Mouse (Mus musculus): ENCODE results near the gene Tmc7.

The Tmc7 gene

DNA sequence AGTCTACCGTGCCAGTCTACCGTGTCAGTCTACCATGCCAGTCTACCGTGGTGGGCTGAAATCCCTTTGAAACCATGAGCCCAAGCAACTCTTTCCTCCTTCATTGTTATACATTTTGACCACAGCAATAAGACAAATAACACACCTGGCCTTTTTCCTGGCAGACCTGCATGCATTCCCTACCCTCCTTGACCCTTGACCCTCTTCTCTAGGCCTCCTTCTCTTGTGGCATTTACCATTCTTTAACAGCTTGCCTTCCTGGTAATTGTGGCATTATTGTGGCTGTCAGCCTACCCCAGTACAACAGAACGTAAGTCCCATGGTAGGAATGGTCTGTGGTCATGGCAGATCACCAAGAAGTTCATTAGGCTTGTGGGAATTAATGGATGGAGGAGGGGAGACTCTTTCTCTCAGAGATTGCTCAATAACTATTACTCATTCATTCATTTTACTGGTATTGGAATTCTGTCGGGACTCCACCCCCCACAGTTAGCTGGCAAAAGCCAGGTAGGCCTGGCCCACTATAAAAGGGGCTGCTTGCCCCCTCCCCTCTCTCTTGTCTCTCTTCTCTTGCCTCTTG is 6.3 kb upstream of the Tmc7 start:
- DNase-seq (ENCODE audit: low spot score in 2 of 2): no peak

DNA sequence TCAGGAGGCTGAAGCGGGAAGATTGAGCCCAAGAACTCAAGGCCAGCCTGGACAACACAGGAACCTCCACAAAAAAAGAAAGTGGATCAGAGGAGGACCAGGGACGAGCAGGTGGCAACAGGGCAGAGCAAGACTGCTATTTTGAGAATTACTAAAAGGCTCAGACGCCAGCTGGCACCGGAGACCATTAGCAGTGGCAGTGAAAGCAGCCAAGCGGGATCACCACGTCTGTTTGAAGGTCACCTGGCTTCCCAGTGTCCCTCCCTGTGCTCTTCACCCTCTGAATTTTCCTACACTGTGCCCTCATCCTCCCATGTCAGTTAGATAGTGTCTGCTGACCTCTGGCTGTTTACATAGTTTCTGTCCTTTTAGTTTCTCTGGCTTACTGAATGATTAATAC is 1.3 kb upstream of the Tmc7 start:
- no peak for DNase-seq (ENCODE audit: low spot score in 2 of 2)

DNA sequence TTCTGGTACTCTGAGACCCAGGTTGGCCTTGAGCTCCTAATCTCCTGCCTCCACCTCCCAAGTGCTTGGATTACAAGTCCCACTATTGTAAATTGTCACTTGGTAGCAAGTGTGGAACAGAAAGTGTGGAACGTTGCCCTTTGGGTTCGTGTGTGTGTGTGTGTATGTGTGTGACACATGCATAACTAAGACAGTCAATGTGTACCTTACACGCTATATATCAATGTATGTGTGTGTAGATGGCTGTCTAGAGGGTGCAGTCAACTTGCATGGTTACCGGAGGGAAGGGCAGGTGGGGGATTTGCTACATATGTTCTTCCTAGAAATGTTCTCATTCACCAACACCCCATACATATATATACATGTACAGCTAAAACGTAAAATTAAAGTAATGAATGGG is 390 bp upstream of the Tmc7 start:
- no peak for DNase-seq (ENCODE audit: low spot score in 2 of 2)

DNA sequence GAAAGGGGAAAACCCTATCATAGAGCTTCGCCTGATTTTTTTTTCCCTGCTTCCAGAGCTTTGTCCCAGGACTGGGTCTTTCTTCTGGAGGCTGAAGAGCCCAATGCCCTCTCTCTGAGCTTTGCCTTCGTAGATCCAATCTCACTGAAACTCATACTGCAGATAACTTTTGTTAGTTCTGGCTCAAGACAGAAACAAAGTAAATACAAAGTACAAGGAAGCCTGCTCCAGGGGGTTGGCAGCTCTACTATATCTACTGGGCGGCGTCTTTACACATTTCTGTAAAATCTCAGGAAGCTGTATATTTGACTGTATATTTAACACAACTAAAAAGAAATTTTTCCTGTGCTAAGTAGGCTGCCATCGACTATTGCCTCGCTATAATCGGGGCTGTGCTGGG is 715 bp downstream of the Tmc7 start:
- DNase-seq (ENCODE audit: low spot score in 2 of 2): no peak

DNA sequence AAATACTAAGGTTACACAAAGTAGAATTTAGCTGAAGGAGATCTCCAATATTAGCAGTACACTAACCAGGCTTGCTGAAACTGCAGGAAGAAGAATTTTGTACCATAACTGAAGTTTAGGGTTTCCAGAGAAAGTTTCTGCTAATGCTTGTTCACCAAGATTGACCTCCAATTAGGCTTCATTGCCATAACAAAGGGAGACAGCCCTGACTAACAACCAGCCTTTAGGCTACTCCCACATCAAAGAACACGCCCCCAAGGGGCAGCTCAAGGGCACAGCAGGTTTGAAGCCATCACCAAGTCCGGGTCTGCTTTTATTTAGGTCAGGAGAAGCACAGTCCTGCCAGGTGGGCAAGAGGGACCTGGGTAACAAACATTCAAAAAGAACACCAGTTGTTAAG is 4.6 kb downstream of the Tmc7 start:
- DNase-seq (ENCODE audit: low spot score in 2 of 2): no peak

DNA sequence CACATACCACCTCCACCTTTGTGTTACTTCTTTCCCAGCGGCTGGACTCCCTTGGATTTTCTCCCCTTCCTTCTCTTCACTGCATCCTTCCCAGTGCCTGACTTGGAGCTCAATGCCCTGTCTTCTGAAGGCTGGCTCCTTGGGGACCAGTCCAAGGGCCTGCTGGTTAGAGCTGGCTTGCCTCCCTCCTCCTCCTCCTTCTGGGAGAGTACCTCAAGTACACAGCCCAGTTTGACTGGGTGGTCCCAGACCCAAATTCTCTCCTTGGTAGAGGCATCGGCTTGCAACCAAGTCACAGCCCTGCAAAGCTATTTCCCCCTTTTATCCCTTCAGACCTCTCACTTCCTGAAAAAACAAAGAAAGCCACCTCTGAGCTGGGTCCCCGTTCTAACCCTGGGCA is 6.3 kb downstream of the Tmc7 start:
- DNase-seq (ENCODE audit: low spot score in 2 of 2): no peak

DNA sequence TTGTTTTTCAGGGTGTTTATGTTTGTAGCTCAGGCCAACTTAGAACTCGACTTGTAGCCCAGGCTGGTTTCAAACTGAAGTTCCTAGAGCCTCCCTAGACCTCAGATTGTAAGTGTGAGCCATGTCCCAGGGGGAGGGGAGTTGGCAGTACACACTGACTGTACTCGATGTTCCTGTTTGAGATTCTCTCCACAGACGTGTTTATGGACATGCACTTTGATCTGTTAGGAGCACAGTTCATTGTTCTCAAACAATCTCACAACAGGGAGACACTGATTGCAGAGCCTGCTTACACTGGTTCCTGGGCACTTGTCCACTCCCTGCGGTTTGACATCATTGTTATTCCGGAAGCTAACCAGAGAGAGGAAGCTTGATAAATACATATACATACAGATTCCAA is 12.5 kb downstream of the Tmc7 start:
- no peak for DNase-seq (ENCODE audit: low spot score in 2 of 2)

DNA sequence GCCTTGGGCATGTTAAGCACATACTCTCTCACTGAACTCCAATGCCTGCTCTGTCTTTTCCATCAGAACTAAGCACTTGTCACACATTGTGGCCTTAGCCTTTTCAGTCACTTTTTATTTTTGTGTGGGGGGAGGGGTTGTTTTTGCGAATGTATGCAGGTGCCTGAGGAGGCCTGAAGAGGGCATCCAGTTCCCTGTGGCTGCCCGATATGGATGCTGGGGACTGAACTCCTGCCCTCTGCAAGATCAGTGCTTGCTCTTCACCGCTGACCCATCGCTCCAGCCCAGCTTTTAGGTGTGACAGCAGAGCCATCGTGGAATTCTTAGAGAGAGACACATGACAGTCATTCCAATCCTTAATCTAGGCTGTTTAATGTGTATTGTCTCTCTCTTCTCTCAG is 13.2 kb downstream of the Tmc7 start:
- DNase-seq (ENCODE audit: low spot score in 2 of 2): no peak

DNA sequence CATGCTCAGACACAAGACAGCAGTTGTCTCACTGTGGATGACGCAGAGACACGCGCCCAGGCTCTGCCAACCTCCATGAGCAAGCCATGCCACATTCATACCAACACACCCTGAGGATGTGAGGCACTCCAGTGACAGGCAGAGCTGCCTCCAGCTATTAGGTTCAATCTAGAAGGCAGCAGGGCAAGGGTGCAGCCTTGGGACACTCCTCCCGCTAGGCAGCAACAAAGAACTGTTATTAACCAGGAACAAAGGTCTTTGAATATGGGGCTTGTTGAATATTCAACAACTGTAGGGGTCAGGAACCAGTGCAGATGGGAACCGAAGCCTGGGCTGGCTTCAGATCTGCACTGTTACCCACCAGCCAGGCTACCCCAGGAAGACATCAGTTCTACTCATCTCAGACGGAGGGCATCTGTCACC is 15.4 kb downstream of the Tmc7 start:
- peak in 1 of 2 experiments; percentile 40 for DNase-seq (ENCODE audit: low spot score in 2 of 2)

DNA sequence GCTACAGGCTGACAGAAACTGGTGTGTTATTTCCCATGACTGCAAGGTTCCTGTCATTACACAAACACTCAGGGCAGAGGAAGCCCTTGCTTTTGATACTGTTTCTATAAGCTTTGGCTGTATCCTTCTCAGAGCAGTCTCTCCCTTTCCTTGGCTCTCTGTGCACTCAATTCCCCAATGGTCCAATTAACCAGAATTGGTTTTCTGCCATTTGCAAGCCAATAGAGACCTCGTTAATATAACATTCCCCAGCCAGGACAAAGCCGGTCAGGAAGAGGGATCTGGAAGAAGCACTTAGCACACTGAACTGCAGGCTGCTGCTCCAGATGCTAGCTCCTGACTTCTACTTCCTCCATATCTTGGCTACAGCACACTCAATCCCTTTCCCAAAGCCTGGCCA is 30.2 kb downstream of the Tmc7 start:
- no peak for DNase-seq (ENCODE audit: low spot score in 2 of 2)

DNA sequence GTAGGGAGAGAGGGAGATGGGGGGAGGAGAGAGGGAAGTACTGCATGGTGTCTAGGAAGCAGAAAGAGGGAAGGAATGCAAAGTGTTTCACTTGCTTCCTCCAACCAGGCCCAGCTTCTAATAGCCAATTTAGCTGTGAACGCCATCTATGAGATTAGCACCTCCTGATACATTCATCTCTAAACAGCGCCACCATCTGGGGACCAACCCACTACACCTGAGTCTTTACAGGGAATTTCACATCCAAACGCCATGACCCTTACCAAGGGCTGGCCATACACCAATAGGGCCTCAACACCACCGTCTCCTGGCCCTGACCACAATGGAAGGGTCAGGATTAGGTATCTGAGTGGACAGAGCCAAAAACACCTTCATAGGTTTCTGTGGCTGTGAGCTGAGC is 30.7 kb downstream of the Tmc7 start:
- no peak for DNase-seq (ENCODE audit: low spot score in 2 of 2)

DNA sequence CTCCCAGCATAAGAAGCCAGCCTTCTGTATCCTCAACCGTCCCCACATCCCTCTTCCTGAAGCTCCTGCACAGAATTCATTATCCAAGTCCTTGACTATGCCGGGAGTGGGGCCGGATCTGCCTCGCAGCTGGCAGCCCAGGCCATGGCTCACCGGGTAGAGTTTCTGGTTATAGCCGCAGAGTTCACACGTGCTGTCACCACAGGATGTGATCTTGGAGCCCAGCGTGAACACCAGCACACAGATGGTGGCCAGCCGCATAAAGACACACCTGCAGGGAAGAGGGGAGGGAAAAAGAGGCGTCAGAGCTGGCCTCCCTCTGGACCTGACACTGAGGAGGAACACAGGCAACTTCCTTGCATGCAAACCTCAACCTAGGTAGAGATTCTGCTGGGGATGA is 37.1 kb downstream of the Tmc7 start:
- DNase-seq (ENCODE audit: low spot score in 2 of 2): no peak

DNA sequence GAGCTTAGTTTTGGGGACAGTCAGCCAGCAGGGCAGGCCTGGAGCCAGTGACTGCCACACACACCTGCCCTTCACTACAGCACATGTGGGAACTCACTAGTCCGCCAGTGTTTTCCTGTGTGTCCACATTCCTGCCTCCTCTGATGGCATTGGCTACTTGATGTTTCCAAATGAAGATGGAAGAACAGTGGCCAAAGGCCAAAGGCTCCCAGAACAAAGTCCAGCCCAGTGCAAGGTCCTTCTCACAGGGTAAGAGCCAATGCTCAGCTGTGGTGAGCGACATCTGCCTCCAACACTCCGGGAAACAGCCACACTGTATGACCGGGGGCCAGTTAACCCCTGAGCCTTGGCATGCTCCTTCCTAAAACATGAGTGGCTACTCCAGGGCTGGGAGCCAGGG is 40.4 kb downstream of the Tmc7 start:
- no peak for DNase-seq (ENCODE audit: low spot score in 2 of 2)

DNA sequence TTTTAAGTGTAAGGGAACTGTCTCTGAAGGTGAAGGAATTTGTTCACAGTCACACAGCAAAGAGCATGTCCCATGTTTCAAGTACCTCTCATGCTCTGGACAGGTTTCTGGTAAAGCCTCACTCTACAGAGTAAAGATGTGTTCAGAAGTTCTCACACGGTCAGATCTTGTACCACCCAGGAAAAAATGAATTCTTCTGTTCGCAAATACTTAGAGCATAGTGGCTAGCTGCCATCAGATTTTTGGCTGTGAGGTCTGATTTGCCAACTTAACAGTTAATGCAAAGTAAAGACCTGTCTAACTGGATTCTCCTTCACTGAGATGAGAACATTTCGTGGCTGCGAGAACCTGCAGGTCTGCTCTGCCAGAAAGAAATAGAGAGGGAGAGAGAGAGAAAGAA is 49.5 kb downstream of the Tmc7 start:
- DNase-seq (ENCODE audit: low spot score in 2 of 2): no peak

DNA sequence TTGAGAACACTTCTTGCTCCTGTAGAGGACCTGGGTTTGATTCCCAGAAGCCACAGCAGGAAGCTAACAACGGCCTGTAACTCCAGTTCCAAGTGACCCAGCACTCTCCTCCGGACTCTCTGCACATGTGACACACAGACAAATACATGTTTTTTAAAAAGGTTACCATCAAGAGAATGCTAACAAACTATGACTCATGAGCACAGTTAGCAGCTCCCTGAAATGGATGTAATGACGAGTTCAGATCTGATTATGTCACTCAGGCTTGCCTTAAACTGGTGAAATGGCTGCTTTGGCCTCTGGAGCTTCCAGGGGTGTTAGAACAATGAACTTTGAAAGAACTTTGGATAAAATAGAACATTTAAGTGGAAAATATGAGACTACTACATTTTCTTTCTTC is 50.2 kb downstream of the Tmc7 start:
- no peak for DNase-seq (ENCODE audit: low spot score in 2 of 2)

DNA sequence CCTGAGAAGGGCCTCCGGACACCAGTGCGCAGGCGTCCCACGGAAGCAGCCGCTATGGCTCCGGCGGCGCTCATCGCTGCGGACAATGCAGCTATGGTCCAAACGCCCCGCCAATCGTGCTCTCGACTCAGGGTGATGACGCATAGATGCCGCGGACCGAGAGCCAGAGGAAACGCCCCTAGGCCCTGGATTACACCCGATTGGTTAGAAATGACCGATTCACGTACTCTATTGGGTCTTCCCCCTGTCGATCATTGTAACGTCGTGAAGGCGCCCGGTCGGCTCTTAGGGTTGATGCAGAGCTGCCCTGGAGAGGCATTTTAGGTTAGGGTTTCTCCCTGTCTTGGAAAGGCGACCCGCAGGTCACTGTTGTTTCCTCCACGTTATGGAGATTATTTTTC is 51.4 kb downstream of the Tmc7 start, which contains the start of gene Coq7:
Coq7 (minus strand) TSS at position 179 of the 401 bp plus-strand sequence.
- DNase-seq (ENCODE audit: low spot score in 2 of 2): peak in 1 of 2 experiments; percentile 92

DNA sequence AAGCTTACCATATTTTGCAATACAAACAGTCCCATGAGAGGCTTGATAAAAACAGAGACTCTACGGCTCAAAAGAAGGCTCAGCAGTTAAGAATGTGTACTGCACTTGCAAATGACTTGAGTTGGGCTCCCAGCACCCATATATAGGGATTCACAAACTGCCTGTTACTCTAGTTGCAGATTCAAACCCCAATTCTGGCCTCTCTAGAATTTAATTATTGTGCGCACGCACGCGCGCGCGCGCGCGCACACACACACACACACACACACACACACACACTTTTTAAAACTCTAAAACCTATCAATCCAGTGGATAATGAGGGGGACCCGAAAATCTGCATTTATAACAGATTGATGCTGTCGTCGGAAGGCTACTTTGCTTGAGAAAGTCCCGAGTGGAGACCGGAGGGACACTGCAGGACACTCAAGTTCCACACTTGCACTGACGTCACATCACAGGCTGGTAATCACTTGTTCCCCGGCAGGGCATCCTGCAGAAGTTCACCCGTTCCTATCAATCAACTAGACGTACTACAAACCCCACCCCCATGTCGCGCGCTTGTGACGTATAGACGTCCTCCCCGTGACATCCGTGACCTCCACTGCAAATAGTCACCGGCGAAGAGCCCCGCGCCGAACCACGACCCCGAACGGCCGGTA is 51.9 kb downstream of the Tmc7 start:
- DNase-seq (ENCODE audit: low spot score in 2 of 2): peak; percentile 90 to 96

DNA sequence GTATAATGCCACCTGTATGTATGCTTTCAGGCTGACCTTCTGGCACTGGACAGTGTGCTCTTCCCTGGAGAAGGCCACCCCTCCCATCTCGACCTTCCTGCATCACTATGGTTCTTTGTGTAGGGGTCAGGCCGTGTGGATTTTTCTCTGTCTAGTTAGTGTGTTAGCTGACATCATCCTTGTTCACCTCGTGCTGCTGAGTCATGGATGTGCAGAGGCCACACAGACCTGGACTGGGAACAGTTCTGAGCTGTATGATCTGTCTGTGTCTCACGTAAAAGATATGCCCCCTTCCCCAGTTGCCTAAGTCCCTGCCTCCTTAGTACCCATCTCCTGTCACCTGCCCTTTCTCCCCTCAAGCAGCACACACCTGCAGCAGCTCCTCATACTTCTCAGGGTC is 57.6 kb downstream of the Tmc7 start:
- DNase-seq (ENCODE audit: low spot score in 2 of 2): no peak

DNA sequence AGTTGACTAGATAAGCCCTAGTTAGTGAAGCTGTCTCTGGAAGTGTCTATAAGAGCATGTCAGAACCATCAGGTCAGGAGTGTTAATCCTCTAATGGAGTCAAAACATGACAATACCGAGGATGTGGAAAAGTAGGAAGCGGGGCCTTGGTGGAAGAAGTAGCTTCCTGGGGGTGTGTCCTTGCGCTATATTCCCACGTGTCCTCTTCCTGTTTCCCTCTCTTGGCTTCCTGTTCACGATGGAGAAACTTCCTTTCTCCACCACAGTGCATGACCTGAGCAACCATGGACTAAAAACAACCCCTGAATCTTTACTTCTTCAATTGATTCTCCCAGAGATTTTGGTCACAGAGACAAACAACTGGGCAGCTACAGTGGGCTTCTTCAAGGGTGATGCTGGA is 62.5 kb downstream of the Tmc7 start:
- DNase-seq (ENCODE audit: low spot score in 2 of 2): no peak

DNA sequence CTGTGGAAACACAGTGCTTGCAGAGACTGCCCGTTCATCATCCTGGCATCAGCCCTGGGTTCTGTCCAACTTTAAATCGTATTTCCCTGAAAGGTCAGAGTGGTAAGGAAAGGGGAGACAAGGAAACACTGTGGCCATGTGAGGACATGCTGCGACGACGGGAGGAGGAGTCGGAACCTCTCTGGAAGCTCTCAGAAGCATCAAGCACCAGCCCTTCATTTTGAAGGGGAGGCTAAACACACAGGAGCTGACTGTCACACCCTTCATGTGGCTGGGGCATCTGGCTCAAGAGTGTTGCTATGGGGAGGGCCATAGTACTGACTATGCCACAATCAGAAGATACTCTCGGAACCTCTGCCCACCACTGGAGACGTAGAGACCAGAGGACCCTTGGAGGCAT is 64.9 kb downstream of the Tmc7 start:
- no peak for DNase-seq (ENCODE audit: low spot score in 2 of 2)

DNA sequence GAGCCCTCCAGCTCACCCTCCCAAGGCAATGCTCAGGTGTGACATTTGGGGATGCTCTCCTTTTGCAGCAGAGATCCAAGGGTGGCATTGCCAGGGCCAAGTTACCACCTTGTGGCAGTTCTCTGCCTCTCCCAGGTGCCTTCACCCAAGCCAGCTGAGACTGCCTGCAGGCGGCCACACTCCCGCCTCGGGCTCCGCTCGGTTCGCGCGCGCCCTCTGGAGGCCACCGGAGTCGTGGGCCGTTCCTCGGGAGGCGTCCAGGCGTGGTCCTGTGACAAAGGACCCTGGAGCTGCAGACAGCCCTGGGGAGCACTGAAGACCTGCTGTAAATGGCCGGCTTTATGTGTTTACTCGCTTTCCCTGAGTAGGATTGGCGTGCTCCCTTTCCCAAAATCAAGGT is 65.8 kb downstream of the Tmc7 start:
- DNase-seq (ENCODE audit: low spot score in 2 of 2): peak; percentile 63 to 75

DNA sequence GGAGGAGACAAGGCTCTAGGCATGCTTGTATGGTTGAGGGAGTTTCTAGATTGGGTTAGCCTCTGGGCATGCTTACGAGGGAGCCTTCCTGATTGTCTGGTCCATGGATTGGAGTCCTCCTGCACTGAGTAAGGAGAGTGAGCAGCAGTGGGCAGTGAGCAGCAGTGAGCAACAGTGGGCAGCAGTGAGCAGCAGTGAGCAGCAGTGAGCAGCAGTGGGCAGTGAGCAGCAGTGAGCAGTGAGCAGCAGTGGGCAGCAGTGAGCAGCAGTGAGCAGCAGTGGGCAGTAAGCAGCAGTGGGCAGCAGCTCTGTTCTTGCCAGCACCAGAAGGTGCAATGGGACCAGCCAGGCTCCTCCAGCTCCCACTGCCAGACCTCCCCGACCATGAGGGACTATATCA is 66.7 kb downstream of the Tmc7 start:
- DNase-seq (ENCODE audit: low spot score in 2 of 2): no peak

DNA sequence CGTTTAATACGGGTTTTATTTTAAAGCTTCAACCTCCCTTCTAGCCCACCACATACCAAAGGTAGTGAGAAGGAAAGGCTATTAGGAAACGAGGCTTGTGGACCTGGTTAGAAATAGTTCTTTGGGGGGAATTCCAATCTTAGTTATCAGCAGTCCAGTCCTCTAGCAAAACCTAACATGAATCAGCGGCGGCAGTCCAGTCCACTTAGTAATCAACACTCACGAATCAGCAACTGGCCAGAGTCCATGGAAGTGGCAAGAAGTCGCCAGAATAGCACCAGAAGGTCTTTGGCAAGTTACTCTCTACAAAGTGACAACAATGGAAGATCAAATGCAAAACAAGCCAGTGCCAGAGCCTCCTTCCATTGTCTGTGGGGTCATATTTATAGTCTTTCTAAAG is 76.0 kb downstream of the Tmc7 start:
- no peak for DNase-seq (ENCODE audit: low spot score in 2 of 2)

DNA sequence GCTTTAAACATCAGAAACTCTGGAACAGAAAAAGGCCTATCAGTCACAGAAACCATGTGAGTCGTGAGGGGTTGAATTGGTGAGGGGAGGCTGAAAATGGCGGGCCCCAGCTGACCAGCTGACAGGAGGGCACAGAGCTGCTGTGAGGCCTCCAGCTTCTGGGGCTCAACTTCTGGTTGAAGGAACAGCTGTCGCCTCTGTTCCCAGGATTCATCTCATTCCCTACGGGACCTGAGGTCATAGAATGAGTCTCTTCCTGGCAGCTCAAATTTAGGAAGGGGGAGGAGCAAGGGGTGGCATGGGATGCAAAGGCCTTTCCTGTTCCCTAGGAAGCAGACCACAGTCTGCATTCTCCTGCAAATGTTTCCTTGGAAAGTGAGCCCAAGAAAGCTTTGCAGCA is 80.7 kb downstream of the Tmc7 start:
- no peak for DNase-seq (ENCODE audit: low spot score in 2 of 2)
